ENCODE assay signal across 8 mouse cellular contexts in the genomic region with DNA sequence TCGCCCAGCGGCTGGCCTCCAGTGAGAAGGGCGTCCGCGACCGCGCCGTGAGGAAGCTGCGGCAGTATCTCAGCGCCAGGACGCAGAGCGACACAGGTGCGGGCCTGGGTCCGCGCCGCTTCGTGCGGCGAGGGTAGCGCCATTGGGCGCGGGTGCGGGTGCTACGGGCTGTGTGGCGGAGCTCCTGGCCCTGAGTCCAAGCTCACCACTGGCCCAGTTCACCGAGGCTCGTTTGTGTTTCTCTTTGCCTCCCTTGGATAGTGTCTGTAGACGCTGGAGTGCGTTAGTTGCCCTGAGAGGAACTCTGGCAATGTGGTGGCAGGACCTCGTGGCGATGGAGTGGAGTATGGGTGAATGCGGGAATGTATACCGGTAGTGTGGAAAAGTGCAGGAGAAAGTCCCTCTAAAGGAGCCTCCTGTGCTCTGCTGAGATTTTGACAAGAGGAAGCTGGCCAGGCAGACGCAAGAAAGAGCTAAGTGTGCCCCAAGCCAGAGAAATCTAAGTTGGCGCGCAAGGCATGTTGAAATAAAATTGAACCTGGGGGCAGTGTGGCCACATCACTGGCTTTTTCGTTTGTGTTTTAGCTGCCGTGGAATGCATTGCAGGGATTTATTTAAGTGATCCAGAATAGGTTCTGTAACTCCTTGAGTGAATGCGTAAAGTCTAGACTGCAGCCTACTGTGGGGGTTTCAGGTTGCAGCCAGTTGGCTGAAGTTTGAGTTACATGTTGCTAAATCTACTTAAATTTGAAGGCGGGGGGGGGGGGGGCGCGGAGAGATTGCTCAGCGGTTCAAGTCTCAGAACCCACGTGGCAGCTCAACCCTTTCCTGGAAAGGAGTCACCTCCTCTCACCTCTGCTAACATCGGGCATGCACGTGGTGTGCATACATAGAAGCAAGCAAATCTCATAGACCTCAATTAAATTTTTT. TPM values are rescaled to one million over a fixed set of nuclear protein-coding genes. Genes with fewer than 3 reads are reported as not detected.
DNase-seq lines count a peak whose midpoint lies in the region; ATAC-seq and TF ChIP-seq lines count a peak whose summit lies in the region.

No protein-coding gene starts in this region.

- intact Hi-C loops in heart, postnatal 36 days (cut with DNase I): no loop called here

- in situ Hi-C loops in ES-E14 (cut with MboI; ENCODE audit: low sequenced_read_pairs in 2 of 2, unreplicated experiment in 2 of 2): no loop called here

- peaks cover 8 to 16% of the 10 kb centered on the region in 2 experiments for H3K4me1 ChIP-seq in heart, embryonic 14.5 days (ENCODE audit: control insufficient read depth in 2 of 2, insufficient read depth in 2 of 2, low read length in 2 of 2)
- H3K4me1 ChIP-seq in ES-E14 (ENCODE audit: control insufficient read depth in 2 of 2, insufficient read depth in 2 of 2, low read length in 2 of 2, poor library complexity in 1 of 2): peaks cover under 1 to 13% of the 10 kb centered on the region in 2 experiments; a peak in 3 of 4 replicates
- H3K4me1 ChIP-seq in embryonic fibroblast, embryonic 13.5 days (ENCODE audit: control insufficient read depth, insufficient read depth, low read length): peaks cover 8% of the 10 kb centered on the region
- peaks cover 13% of the 10 kb centered on the region for H3K4me1 ChIP-seq in limb, embryonic 14.5 days (ENCODE audit: control insufficient read depth, insufficient read depth, low read length)
- H3K4me1 ChIP-seq in small intestine, adult 2 months (ENCODE audit: control insufficient read depth, insufficient read depth, insufficient read length, low read length): no peaks in the 10 kb centered on the region; the same call in 1 of the 2 replicates

- no peaks in the 10 kb centered on the region for H3K27me3 ChIP-seq in heart, embryonic 14.5 days (ENCODE audit: control insufficient read depth, insufficient read depth, low read length)
- H3K27me3 ChIP-seq in limb, embryonic 14.5 days (ENCODE audit: control insufficient read depth, insufficient read depth, low read length): no peaks in the 10 kb centered on the region
- H3K27me3 ChIP-seq in small intestine, adult 2 months (ENCODE audit: control insufficient read depth, insufficient read depth, low read length): no peaks in the 10 kb centered on the region

- peak; percentile 1; the same call in 1 of the 2 replicates for TF ChIP-seq POLR2A in embryonic fibroblast, embryonic 13.5 days (IDR thresholded peaks at IDR 0.05; ENCODE audit: low read depth, low read length)
- TF ChIP-seq POLR2A in limb, embryonic 14.5 days (IDR thresholded peaks at IDR 0.05; ENCODE audit: borderline replicate concordance, extremely low read depth, insufficient read depth, insufficient read length): no peak
- no peak for TF ChIP-seq POLR2A in small intestine, adult 2 months (IDR thresholded peaks at IDR 0.05; ENCODE audit: low read depth, low read length)

- H3K4me3 ChIP-seq in heart, embryonic 14.5 days (ENCODE audit: control insufficient read depth in 1 of 2, insufficient read depth in 1 of 2, low read depth in 1 of 2, low read length in 2 of 2): peak overlapping the region; percentile 68 to 87
- peak overlapping the region; percentile 82 to 88 for H3K4me3 ChIP-seq in ES-E14 (ENCODE audit: insufficient read depth in 1 of 2, low read depth in 1 of 2, low read length in 2 of 2, poor library complexity in 1 of 2, severe bottlenecking in 1 of 2)
- H3K4me3 ChIP-seq in embryonic fibroblast, embryonic 13.5 days (ENCODE audit: insufficient read depth, low read length): peak overlapping the region; percentile 82
- peak overlapping the region; percentile 65 for H3K4me3 ChIP-seq in limb, embryonic 14.5 days (replicated peaks; ENCODE audit: low read length)
- H3K4me3 ChIP-seq in small intestine, adult 2 months (ENCODE audit: low read depth, low read length): peak overlapping the region; percentile 93

- H3K4me2 ChIP-seq in heart, embryonic 14.5 days (ENCODE audit: low read length): peak overlapping the region; percentile 96
- peak overlapping the region; percentile 94 for H3K4me2 ChIP-seq in limb, embryonic 14.5 days (replicated peaks; ENCODE audit: low read depth, low read length, severe bottlenecking)

- no peaks in the 10 kb centered on the region for H3K9me3 ChIP-seq in heart, embryonic 14.5 days (ENCODE audit: control insufficient read depth, low read length)
- no peaks in the 10 kb centered on the region for H3K9me3 ChIP-seq in ES-E14 (ENCODE audit: control insufficient read depth, insufficient read depth, low read depth, low read length)
- H3K9me3 ChIP-seq in limb, embryonic 14.5 days (ENCODE audit: control insufficient read depth, low read length): no peaks in the 10 kb centered on the region

- 0 out of 2 replicates have a peak, but pooled peaks cover 8% of the 10 kb centered on the region for H3K36me3 ChIP-seq in heart, embryonic 14.5 days (ENCODE audit: control insufficient read depth, insufficient read depth, low read length)
- H3K36me3 ChIP-seq in ES-E14 (ENCODE audit: control insufficient read depth, insufficient read depth, low read length, poor library complexity, severe bottlenecking): peaks cover 23% of the 10 kb centered on the region
- no peaks in the 10 kb centered on the region; the same call in 1 of the 2 replicates for H3K36me3 ChIP-seq in limb, embryonic 14.5 days (ENCODE audit: control insufficient read depth, insufficient read depth, low read length)
- H3K36me3 ChIP-seq in small intestine, adult 2 months (ENCODE audit: control insufficient read depth, insufficient read depth, low read length): no peaks in the 10 kb centered on the region

- H3K27ac ChIP-seq in heart, embryonic 14.5 days (replicated peaks in 1 of 2; ENCODE audit: control insufficient read depth in 1 of 2, insufficient read depth in 1 of 2, low read depth in 2 of 2, low read length in 2 of 2): peak overlapping the region; percentile 35 to 73; a peak in 3 of 4 replicates
- H3K27ac ChIP-seq in ES-E14 (ENCODE audit: insufficient read depth, low read depth, low read length, poor library complexity, severe bottlenecking): peak overlapping the region; percentile 16
- H3K27ac ChIP-seq in embryonic fibroblast, embryonic 13.5 days (ENCODE audit: insufficient read depth, low read length): peak overlapping the region; percentile 3; the same call in 1 of the 2 replicates
- H3K27ac ChIP-seq in limb, embryonic 14.5 days (replicated peaks; ENCODE audit: low read depth, low read length): peak overlapping the region; percentile 59
- no peak overlapping the region for H3K27ac ChIP-seq in small intestine, adult 2 months (ENCODE audit: insufficient read depth, low read depth, low read length)

- DNase-seq in heart, postnatal 36 days: no peak
- DNase-seq in ES-E14 (ENCODE audit: low read depth, low spot score): no peak
- peak; percentile 68 for DNase-seq in limb, embryonic 14.5 days (ENCODE audit: low spot score)
- no peak for DNase-seq in cerebellum, postnatal 10 days
- DNase-seq in T-cell, adult 2 months (ENCODE audit: low spot score): no peak

- no peak for TF ChIP-seq CTCF in embryonic fibroblast, embryonic 13.5 days (IDR thresholded peaks at IDR 0.05; ENCODE audit: borderline replicate concordance, insufficient read depth, low read length)
- no peak for TF ChIP-seq CTCF in small intestine, adult 2 months (IDR thresholded peaks at IDR 0.05; ENCODE audit: extremely low read depth, insufficient read length, insufficient replicate concordance, low read depth, low read length)

- peak overlapping the region; percentile 85 for H3K9ac ChIP-seq in heart, embryonic 14.5 days (ENCODE audit: low read length)
- peak overlapping the region; percentile 88 for H3K9ac ChIP-seq in ES-E14 (ENCODE audit: insufficient read depth, low read depth, low read length, poor library complexity, severe bottlenecking)
- H3K9ac ChIP-seq in limb, embryonic 14.5 days (ENCODE audit: low read depth, low read length, severe bottlenecking): peak overlapping the region; percentile 70

- WGBS in heart, embryonic 14.5 days: 1% methylated on average over 45 of the region's 46 CpGs
- under 1% methylated on average over 46 of the region's 46 CpGs for WGBS in limb, embryonic 14.5 days
- under 1% methylated on average over 46 of the region's 46 CpGs for WGBS in small intestine, adult 2 months

- ATAC-seq in heart, embryonic 14.5 days (ENCODE audit: insufficient number of reproducible peaks, insufficient read depth, low FRiP score, low read depth): 0 out of 2 replicates have a peak, but pooled peaks have one; percentile 23
- ATAC-seq in limb, embryonic 14.5 days (ENCODE audit: low FRiP score, low read depth): peak; percentile 47

TF ChIP-seq in ES-E14, 5 proteins besides CTCF, POLR2A, EP300 and RAD21:
- TF ChIP-seq CHD2 (IDR thresholded peaks at IDR 0.05; ENCODE audit: low read depth, low read length): no peak
- TF ChIP-seq ZNF384 (IDR thresholded peaks at IDR 0.05; ENCODE audit: low read depth, low read length): no peak
- no peak for TF ChIP-seq MAFK (IDR thresholded peaks at IDR 0.05; ENCODE audit: insufficient read depth, low read depth, low read length)
- no peak for TF ChIP-seq ZC3H11A (IDR thresholded peaks at IDR 0.05; ENCODE audit: borderline replicate concordance, low read depth, low read length)
- no peak for TF ChIP-seq HCFC1 (IDR thresholded peaks at IDR 0.05; ENCODE audit: borderline replicate concordance, insufficient read depth, low read length)

RNA-seq across cellular contexts. Expression of gene Hsf2bp, which starts 0.6 kb away (rescaled TPM):
- polyA plus RNA-seq in heart, embryonic 14.5 days (2014; fragmentation: Nextera tagmentation; extraction: Ambion mirVana): 0.11 and 0.49 TPM in 2 replicates
- total RNA-seq in heart, postnatal 36 days (2021): under 1 TPM; 0.79 to 0.97 TPM
- 44.7 and 46.7 TPM in 2 replicates for total RNA-seq in ES-E14 (2012; rRNA removed)
- not detected in 2 replicates for polyA plus RNA-seq in embryonic fibroblast, embryonic 13.5 days (2011; ENCODE audit: insufficient read length, low read depth, missing spikeins)
- polyA plus RNA-seq in limb, embryonic 14.5 days (2012; rRNA removed): 0.50 and 0.59 TPM in 2 replicates
- 0.22 and 0.74 TPM in 2 replicates for polyA plus RNA-seq in limb, embryonic 14.5 days (2014; fragmentation: Nextera tagmentation; extraction: Ambion mirVana)
- polyA plus RNA-seq in small intestine, adult 2 months (2012; rRNA removed): 0.14 and 0.15 TPM in 2 replicates

RNA-seq across cellular contexts. Expression of gene Rrp1b, which starts 0.9 kb away (rescaled TPM):
- 23.2 and 24.1 TPM in 2 replicates for polyA plus RNA-seq in heart, embryonic 14.5 days (2014; fragmentation: Nextera tagmentation; extraction: Ambion mirVana)
- 1 to 10 TPM; 6.9 to 7.2 TPM for total RNA-seq in heart, postnatal 36 days (2021)
- 155 and 189 TPM in 2 replicates for total RNA-seq in ES-E14 (2012; rRNA removed)
- polyA plus RNA-seq in embryonic fibroblast, embryonic 13.5 days (2011; ENCODE audit: insufficient read length, low read depth, missing spikeins): 30.0 and 38.6 TPM in 2 replicates
- polyA plus RNA-seq in limb, embryonic 14.5 days (2012; rRNA removed): 32.5 and 36.2 TPM in 2 replicates
- polyA plus RNA-seq in limb, embryonic 14.5 days (2014; fragmentation: Nextera tagmentation; extraction: Ambion mirVana): 57.2 and 57.4 TPM in 2 replicates
- 2.7 and 2.8 TPM in 2 replicates for polyA plus RNA-seq in small intestine, adult 2 months (2012; rRNA removed)
